Mouse (Mus musculus) cerebellum, adult 18-20 months (tissue): ENCODE results near the gene Rfx1.

Source experiments
- DNase-seq, 2 experiments: peaks; one replicate each; pipeline ENCODE4 v3.0.0; 2021

Rfx1 gene

DNA sequence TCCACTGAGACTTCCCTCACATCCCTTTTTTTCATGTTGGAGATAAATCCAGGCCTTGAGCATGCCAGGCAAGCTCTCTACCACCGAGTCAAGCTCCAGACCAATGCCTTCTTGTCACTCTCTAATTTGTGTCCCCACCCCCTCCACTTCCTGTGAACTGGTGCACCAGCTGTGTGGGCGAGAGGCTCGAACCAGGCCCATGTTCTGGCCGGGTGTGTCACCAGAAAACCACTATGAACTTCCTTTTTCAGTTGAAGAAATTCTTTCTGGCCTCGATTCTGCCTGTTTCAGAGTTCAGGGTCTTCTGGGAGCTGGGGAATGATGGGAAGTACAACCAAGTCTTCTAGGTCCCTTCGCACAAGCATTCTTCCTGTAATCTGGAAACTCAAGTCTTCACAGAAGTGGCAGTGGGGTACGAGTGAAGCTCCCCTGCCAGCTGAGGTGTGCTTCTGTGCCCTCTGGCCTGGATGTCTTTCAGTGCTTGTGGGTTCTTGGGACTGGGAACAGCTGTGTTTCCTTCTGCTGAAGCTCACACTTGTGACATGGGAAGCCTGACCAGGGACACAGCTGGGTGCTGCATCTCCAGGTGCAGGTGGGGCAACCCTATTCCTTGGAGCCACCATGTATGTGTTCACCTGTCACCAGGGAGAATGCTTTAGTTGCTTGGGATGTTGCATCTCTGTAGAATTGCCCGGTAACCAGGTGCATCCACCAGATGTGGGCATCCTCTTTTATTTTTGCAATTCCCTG lies 2.6 kb upstream of the Rfx1 start:
- no peak for DNase-seq

GRCm38 (mm10) chr8:84065037-84065436 lies 1.6 kb upstream of the Rfx1 start, which contains the start of gene Gm10643:
Gene Gm10643 (minus strand): TSS chr8:84065137.
- no peak for DNase-seq

DNA sequence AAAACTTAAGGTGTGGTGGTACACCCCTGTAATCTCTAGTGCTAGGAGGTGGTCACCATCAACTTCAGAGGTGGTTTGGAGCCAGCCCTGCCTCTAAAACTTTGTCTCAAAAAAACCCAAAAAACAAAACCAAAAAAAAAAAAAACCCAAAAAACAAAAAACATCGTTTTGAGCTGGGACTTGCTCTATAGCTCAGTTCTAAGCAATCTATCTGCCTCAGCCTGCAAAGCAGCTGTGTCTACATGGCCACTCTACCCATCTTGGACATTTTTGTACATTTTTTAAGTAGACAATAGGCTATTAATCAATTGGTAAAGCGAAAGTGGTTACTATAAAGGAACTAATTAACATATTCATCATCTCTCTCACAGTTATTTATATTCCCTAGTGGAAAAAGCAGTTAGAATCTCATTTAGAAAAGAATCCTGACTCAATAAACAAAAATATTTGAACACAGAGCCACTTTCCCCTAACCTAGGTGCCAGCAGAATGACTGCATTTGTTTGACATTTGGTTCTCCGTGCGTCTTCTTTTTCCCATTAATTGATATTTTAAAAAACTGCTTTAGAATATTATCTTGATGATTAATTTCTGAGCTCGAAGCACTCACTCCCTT lies 1.1 kb upstream of the Rfx1 start:
- DNase-seq = no peak

GRCm38 (mm10) chr8:84067047-84067573 lies 476 bp downstream of the Rfx1 start:
- peak; percentile 92 to 97 for DNase-seq

DNA sequence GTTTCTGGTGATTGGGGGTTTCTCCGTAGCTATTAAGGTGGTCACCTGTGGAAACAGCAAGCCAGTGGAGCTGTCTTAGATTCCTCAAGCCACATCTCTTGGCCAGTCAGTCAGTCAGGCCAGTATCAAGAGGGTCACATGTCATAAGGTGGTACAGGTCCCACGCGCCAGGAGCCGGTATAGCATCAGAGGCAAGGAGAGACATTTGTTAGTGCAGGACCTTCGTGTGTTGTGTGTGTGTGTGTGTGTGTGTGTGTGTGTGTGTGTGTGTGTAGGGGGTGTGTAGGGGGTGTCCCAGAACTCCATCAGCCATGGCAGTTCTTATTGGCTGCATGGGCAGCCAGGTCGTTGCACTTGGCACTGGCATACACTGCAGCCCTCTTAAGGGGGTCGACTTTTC lies 1.3 kb downstream of the Rfx1 start:
- peak in 1 of 2 experiments; percentile 10 for DNase-seq

GRCm38 (mm10) chr8:84068316-84069035 lies 1.8 kb downstream of the Rfx1 start:
- peak in 1 of 2 experiments; percentile 3 for DNase-seq

- DNase-seq = peak in 1 of 2 experiments; percentile 1
Measured at GRCm38 (mm10) chr8:84069169-84069568, 2.5 kb downstream of the Rfx1 start.

GRCm38 (mm10) chr8:84069750-84070149 lies 3.1 kb downstream of the Rfx1 start:
- peak in 1 of 2 experiments; percentile 11 for DNase-seq

- peak in 1 of 2 experiments; percentile 3 for DNase-seq
Measured at GRCm38 (mm10) chr8:84070241-84070640, 3.6 kb downstream of the Rfx1 start.

- peak; percentile 24 to 37 for DNase-seq
Measured at GRCm38 (mm10) chr8:84070667-84071066, 4.0 kb downstream of the Rfx1 start.

- DNase-seq = peak in 1 of 2 experiments; percentile 4
Measured at GRCm38 (mm10) chr8:84071921-84072320, 5.3 kb downstream of the Rfx1 start.

GRCm38 (mm10) chr8:84072321-84072720 lies 5.7 kb downstream of the Rfx1 start:
- DNase-seq = peak in 1 of 2 experiments; percentile 9

DNA sequence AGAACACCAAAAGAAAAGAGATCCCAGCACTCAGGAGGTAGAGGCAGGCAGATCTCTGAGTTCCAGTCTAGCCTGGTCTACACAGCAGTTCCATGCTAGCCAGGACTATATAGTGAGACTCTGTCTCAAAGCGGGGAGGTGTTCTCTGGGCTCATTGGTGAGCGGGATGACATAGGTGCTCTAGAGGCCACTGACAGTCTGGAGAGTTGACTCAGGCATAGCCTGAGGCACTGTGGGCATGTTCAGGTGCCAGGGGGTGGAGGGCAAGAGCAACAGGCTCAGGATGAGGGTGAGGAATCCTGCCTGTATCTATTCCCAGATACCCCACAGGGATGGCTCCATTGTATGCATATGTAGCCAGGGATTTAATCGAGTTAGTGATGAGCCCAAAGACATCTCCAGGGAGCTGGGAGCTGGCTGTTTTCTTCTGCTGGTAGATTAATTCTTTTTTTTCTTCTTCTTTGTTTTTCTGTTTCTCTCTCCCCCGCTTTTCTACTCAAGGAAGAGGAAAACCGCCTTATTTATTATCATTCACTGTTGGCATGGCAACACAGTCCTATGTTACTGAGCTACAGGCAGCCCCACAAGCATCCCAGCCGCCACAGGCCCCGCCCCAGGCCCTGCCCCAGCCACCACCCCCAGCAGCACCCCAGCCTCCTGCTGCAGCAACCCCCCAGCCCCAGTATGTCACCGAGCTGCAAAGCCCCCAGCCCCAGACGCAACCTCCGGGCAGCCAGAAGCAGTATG lies 6.8 kb downstream of the Rfx1 start:
- peak in 1 of 2 experiments; percentile 5 for DNase-seq

DNA sequence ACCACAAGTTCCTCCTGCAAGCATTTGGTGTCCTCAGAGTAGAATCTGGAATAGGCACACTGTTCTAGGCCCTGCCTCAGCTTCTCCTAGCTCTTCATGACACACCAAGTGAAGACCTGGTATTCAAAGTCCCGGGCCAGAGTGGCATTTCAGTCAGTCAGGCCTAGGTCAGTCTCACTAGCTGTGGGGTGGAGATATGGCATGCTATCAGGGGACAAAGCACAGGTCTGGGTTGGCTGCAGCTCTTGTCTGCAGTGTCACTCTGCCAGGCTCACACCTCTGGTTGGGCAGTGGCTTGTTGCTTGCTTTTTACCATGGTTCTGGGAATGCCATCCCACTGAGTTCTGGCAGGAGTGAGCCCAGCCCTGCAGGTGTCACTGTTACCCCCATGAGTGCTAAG lies 9.8 kb downstream of the Rfx1 start:
- DNase-seq = peak in 1 of 2 experiments; percentile 1

DNA sequence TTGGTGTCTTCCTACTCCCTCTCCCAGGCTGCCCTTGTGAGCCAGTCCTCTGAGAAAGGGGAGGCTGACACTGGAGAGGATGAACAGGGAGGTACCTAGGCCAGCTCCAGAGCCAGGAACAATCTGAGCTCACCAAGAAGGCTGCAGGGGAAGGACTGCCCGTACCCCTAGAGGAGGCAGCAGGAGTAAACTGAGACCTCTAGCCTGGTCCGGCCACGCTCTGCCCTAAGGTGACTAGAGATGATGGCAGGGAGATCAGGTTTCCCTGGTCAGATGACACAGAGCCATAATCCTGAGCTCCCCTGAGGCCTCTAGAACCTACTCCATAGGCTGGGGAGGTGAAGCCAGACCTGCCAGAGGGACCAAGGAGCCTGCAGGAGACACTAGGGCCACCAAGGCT lies 10.2 kb downstream of the Rfx1 start:
- no peak for DNase-seq

GRCm38 (mm10) chr8:84079206-84079605 lies 12.6 kb downstream of the Rfx1 start:
- no peak for DNase-seq

GRCm38 (mm10) chr8:84083829-84084241 lies 17.2 kb downstream of the Rfx1 start:
- DNase-seq = no peak

DNA sequence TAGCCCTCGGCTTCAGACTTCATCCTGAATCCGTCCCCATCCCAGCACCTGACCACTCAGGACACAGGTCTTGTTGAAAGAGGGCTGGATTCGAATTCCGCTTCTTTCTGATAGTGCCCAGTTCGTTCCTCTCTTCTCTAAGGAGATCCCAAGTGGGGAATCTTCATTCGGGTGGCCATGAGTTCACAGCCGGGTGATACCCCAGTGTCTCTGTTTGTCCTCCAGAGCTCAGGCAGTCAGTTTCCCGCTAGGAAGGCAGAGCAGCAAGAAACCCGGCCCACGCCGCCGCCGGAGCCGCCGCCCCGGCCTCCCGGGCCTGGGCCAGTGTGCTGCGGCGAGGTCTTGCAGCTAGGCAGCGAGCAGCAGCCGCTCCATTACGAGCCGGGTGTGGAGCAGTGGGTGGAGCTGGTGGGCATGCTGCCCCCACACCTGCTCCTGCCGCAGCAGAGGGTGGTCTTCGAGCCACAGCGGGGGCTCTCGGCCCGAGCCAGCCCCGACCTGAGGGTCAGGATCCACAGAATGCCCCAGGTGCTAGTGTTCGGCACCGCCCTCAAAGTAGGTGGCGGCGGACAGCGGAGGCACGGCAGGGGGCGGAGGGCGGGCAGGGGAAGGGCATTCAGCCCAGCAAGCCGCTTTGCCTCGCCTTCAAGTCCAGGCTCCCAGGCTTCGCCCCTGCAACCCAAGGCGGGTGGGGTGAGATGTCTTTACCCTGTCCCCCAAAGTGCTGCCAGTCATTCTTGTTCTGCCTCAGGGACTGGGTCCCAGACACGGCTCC lies 17.9 kb downstream of the Rfx1 start:
- no peak for DNase-seq

DNA sequence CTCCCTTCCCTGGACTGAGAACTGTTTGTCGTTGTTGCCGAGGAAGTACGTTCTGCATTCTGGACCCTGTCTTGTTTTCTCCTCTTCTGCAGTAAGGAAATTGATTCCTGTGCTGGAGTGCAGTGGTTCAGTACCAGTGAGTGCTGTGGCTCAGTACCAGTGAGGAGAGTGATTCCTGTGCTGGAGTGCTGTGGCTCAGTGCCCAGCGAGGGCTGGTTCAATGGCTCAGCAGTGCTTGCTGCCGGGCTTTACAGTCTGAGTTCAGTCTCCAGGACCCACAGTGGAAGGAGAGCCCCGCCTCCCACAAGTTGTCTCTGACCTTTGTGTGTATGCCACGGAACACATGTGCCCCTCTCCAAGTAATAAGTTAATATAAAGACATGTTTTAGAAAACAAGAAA lies 20.5 kb downstream of the Rfx1 start:
- no peak for DNase-seq

GRCm38 (mm10) chr8:84087821-84088220 lies 21.2 kb downstream of the Rfx1 start:
- no peak for DNase-seq

DNA sequence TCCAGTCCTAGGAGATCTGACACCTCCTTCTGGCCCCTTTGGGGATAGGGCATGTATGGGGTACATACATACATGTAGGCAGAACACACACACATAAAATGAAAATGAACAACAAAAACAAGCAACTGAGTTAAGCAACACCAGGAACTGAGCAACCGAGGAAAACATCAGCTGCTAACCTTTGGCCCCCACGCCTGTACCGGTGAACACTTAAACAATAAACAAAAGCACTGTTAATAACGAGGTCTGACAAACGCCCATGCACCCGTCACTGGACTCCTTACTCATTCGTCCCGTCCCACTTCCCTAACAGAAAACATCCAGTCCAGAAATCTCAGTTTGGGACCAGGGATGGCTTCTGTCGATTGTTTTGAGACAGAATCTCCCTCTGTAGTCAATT lies 22.6 kb downstream of the Rfx1 start:
- DNase-seq = no peak

DNA sequence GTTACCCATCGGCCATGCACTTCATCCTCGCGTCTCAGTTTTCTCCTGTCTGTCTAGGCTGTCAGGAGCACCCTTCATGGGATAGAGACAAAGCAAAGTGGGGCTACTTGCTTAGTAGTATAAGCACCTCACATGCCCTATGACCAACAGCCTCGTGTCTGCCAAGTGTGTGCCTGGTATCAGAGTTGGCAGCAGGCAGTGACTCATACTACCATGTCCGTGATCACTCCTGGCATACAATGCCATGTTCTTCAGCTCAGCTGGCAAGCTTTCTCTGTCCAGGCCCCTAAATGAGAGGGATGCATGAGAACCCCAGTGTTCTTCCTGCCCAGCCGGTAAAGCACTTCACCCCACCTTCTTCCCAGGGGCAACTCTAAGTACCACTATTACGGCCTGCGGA lies 24.0 kb downstream of the Rfx1 start:
- no peak for DNase-seq
